Mouse (Mus musculus): ENCODE measurements at regions not wholly inside any gene's neighbourhood (a gene's known extent, or its start where the extent isn't known, plus 50 kb on each side); places are given as distances from the start of the nearest gene placed in this dataset.
"Not testable (repeated sequence)": the region's sequence is repeated elsewhere in the genome, so short reads cannot be mapped to it uniquely, and the experiment has no call there.

DNA sequence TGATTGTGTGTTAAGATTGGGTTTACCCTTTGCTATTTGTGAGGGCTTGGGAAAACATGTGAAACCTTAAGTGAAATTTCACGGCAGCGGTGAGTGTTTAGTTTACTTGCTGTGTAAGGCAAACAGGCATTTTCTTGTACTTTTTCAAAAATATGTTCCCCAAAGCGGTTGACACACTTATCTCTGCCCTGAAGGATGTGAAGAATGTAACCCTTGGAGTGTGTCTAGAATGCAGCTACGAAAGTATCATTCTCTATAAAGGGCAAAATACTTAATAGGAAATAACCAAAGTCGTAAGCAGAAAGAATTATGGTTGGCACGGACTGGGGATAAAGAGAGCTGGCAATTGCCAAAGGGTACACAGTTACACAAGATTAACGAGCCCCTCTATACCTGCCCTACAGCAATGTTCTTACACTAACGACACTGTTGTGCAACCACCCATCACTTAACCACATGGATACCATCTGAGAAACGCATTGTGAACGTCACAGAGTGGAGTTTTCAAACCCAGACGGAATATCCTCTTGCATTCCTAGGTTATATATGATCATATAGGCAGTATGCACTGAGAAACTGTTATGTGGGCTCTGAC, 162.3 kb upstream of the 2610301B20Rik start:
- Histone ChIP-seq H3K9me3 (no peaks in the 10 kb centered on the region), H3K27ac (replicated peaks) (no peak overlapping the region), H3K36me3 (no peaks in the 10 kb centered on the region), H3K4me2 (no peak overlapping the region), H3K4me1 (replicated peaks) (no peaks in the 10 kb centered on the region), H3K9ac (no peak overlapping the region), H3K4me3 (no peak overlapping the region), H3K27me3 (no peaks in the 10 kb centered on the region)
- WGBS = 71% methylated on average over 11 of the region's 11 CpGs
- 0 out of 2 replicates have a peak, but pooled peaks have one; percentile 42 for ATAC-seq (ENCODE audit: low FRiP score, low read depth)

GRCm38 (mm10) chr4:10723341-10723740, 151.0 kb upstream of the 2610301B20Rik start:
- no peak overlapping the region for H3K27ac ChIP-seq (replicated peaks)
- H3K4me2 ChIP-seq = no peak overlapping the region
- no peak for ATAC-seq (ENCODE audit: low FRiP score, low read depth)
- no peak overlapping the region for H3K9ac ChIP-seq
- no peaks in the 10 kb centered on the region for H3K9me3 ChIP-seq
- H3K4me1 ChIP-seq (replicated peaks) = no peaks in the 10 kb centered on the region
- no peaks in the 10 kb centered on the region for H3K27me3 ChIP-seq
- no peaks in the 10 kb centered on the region for H3K36me3 ChIP-seq
- H3K4me3 ChIP-seq = no peak overlapping the region
- WGBS = 86% methylated on average over 4 of the region's 4 CpGs

DNA sequence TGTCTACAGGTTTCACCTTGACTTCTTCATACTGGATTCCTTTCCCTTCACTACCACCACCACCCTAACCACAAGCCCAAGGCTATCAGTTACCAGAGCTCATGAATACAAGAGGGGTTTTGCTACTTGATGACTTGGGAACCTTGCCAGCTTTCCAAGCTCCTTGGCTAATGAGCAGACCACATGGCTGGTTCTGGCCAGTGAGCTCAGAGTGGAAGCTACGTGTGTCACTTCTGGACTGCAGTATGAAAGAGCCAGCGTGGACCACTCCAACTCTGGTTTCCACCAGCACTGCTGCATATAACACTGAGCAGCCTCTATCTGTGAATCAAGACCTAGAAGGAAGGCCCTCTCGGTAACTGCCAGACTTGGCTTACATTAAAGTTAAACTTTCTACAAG, 146.4 kb upstream of the 2610301B20Rik start:
- 87% methylated on average over 3 of the region's 3 CpGs for WGBS
- no peak overlapping the region for H3K4me3 ChIP-seq

DNA sequence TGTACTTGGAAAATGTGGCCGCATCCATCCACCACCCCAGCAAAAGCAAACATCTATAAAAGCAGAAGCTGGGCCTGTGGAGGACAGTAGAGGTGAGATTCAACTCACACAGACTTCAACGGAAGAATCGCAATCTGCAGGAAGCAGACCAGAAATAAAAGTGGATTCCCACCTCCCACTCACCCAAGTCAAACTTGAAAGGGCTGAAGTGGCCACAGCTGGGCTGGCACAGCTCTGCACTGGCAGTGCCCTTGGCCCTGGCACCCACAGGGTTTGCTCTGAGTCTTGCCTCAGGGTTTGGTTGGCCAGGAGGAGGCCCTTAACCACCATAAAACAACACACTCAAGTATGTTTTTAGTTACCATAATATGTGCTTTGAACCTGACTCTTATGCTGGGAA, 129.1 kb upstream of the 2610301B20Rik start:
- WGBS = 90% methylated on average over 3 of the region's 3 CpGs
- no peak for ATAC-seq (ENCODE audit: low FRiP score, low read depth)
- no peaks in the 10 kb centered on the region for H3K27me3 ChIP-seq

More for the DNA sequence above, 146.4 kb upstream of the 2610301B20Rik start:
- Histone ChIP-seq H3K27me3 (no peaks in the 10 kb centered on the region), H3K9ac (no peak overlapping the region), H3K9me3 (no peaks in the 10 kb centered on the region), H3K4me1 (replicated peaks) (no peaks in the 10 kb centered on the region), H3K36me3 (no peaks in the 10 kb centered on the region), H3K27ac (replicated peaks) (no peak overlapping the region), H3K4me2 (no peak overlapping the region)
- ATAC-seq (ENCODE audit: low FRiP score, low read depth) = no peak

DNA sequence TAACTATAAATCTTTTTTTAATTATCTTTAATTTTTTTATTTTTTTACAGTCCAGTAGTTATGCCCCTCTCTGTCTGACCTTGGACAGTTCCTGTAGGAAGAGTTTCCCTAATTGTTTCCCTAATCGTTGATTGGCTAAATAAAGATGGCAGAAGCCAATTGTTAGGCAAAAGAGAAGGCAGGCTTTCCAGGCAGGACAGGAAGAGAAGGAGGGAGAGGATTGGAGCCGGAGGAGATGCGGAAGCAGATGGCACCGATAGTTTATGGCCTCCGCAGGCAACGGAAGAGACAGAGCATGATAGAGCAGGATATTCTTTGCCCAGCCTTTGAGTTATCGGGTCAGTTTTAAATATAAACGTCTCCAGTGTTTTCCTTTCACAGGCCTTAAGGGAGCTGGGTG, 125.5 kb upstream of the 2610301B20Rik start:
- Histone ChIP-seq H3K36me3 (no peaks in the 10 kb centered on the region), H3K9me3 (no peaks in the 10 kb centered on the region), H3K4me3 (no peak overlapping the region), H3K4me1 (replicated peaks) (no peaks in the 10 kb centered on the region), H3K27me3 (no peaks in the 10 kb centered on the region), H3K27ac (replicated peaks) (no peak overlapping the region), H3K4me2 (no peak overlapping the region), H3K9ac (no peak overlapping the region)
- 91% methylated on average over 8 of the region's 8 CpGs for WGBS
- ATAC-seq (ENCODE audit: low FRiP score, low read depth) = no peak

More for the DNA sequence above, 129.1 kb upstream of the 2610301B20Rik start:
- Histone ChIP-seq H3K4me2 (no peak overlapping the region), H3K4me3 (no peak overlapping the region), H3K9me3 (no peaks in the 10 kb centered on the region), H3K36me3 (no peaks in the 10 kb centered on the region), H3K4me1 (replicated peaks) (no peaks in the 10 kb centered on the region), H3K27ac (replicated peaks) (no peak overlapping the region), H3K9ac (no peak overlapping the region)

DNA sequence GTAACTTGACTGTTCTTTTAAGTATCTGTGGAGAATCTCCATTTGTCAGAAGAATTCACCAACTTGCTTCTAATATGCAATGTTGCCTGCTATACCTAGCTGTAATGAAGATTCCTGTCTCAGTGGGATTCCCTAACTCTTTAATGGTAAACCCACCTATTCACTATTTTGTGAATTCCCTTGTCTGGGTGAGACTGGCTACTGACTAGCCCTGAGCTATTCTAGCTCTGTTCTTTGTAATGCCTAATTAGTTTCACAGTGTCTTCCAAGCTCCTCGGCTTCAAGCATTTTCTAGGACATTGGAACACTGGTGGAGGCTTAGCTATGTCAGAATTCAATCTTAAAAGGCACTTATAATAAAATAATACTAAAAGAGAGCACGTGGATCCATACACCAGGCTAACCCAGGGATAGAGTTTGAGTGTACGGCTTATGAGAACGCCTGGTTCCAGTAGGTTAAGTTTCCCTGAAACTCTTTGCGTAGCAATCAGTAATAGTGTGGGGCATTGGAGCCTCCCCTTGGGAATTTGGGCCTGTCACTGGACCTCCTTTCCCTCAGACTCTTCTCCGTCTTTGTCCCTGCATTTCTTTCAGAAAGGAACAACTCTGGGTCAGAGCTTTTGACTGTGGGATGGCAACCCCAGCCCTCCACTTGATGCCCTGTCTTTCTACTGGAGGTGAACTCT, 123.8 kb upstream of the 2610301B20Rik start:
- not testable (repeated sequence) for H3K9me3 ChIP-seq; ATAC-seq (ENCODE audit: low FRiP score, low read depth); H3K36me3 ChIP-seq; H3K27me3 ChIP-seq; H3K9ac ChIP-seq; H3K4me3 ChIP-seq; H3K27ac ChIP-seq (replicated peaks); H3K4me2 ChIP-seq; H3K4me1 ChIP-seq (replicated peaks)
- WGBS = 48% methylated on average over 6 of the region's 6 CpGs

DNA sequence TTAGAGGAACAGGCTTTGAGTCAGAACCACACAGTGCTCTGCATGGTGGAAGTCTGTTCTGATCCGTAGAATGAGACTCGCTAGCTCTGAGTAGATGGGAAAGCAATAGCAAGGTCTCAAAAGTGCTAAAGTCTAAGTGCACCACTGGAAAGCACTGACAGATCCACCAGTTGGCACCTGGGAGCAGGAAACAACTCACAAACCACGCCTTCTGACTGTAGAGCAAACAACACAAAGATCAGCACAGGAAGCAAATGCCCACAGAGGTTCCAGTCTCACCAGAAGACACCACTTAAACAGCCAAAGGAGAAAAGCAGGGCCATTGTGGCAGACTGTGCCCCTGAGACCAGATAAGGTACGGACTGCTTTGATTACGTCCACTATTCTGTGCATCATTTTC, 121.1 kb upstream of the 2610301B20Rik start:
- Histone ChIP-seq H3K9me3 (no peaks in the 10 kb centered on the region), H3K9ac (no peak overlapping the region), H3K4me1 (replicated peaks) (no peaks in the 10 kb centered on the region), H3K27me3 (no peaks in the 10 kb centered on the region), H3K4me2 (no peak overlapping the region), H3K36me3 (no peaks in the 10 kb centered on the region), H3K4me3 (no peak overlapping the region), H3K27ac (replicated peaks) (no peak overlapping the region)
- 89% methylated on average over 5 of the region's 5 CpGs for WGBS
- no peak for ATAC-seq (ENCODE audit: low FRiP score, low read depth)

GRCm38 (mm10) chr4:10759491-10759890, 114.8 kb upstream of the 2610301B20Rik start:
- no peaks in the 10 kb centered on the region for H3K9me3 ChIP-seq
- H3K9ac ChIP-seq = no peak overlapping the region
- H3K4me2 ChIP-seq = no peak overlapping the region
- no peak overlapping the region for H3K4me3 ChIP-seq
- ATAC-seq (ENCODE audit: low FRiP score, low read depth) = no peak
- H3K27ac ChIP-seq (replicated peaks) = no peak overlapping the region
- WGBS = 95% methylated on average over 4 of the region's 4 CpGs
- no peaks in the 10 kb centered on the region for H3K36me3 ChIP-seq
- no peaks in the 10 kb centered on the region for H3K27me3 ChIP-seq
- H3K4me1 ChIP-seq (replicated peaks) = no peaks in the 10 kb centered on the region

GRCm38 (mm10) chr4:10767676-10768075, 106.6 kb upstream of the 2610301B20Rik start:
- Histone ChIP-seq H3K4me2 (no peak overlapping the region), H3K4me3 (no peak overlapping the region), H3K27me3 (no peaks in the 10 kb centered on the region), H3K9me3 (no peaks in the 10 kb centered on the region), H3K27ac (replicated peaks) (no peak overlapping the region), H3K36me3 (no peaks in the 10 kb centered on the region), H3K4me1 (replicated peaks) (no peaks in the 10 kb centered on the region; the same call in 1 of the 2 replicates), H3K9ac (no peak overlapping the region)
- WGBS = 61% methylated on average over 6 of the region's 6 CpGs
- ATAC-seq (ENCODE audit: low FRiP score, low read depth) = no peak

DNA sequence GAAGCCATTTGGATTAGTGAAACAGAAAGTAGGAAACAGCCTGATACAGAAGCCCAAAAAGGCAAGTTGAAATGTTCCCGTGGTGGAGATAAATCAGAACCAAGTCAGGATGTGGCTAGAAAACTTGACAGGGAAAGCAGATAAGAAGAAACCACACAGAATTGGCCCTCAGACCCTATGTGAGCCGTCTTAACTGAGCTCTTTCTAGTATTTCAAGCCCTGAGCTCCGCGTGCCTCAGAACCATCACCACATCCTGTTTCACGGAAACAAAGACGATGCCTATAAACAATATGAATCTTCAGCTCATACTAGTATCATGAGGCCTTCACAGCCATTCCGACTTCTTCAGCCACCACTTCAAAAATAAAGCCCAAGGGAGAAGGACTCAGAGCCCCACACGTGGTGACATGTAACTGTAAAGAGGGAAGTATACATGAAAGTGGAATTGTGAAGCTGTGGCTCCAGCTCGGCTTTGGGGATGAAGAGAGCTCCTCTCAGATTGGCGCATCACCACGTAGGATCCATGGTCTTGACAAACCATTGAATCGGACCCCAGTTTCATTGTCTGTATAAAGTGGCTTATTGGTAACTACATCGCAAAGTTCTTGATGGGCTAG, 104.2 kb upstream of the 2610301B20Rik start:
- no peak overlapping the region for H3K4me3 ChIP-seq
- no peaks in the 10 kb centered on the region for H3K27me3 ChIP-seq
- no peaks in the 10 kb centered on the region for H3K9me3 ChIP-seq
- ATAC-seq (ENCODE audit: low FRiP score, low read depth) = no peak
- no peak overlapping the region for H3K27ac ChIP-seq (replicated peaks)
- no peaks in the 10 kb centered on the region; the same call in 1 of the 2 replicates for H3K4me1 ChIP-seq (replicated peaks)
- H3K36me3 ChIP-seq = no peaks in the 10 kb centered on the region
- H3K9ac ChIP-seq = no peak overlapping the region
- H3K4me2 ChIP-seq = no peak overlapping the region
- 93% methylated on average over 13 of the region's 13 CpGs for WGBS

GRCm38 (mm10) chr4:10774557-10775215, 99.6 kb upstream of the 2610301B20Rik start:
- Histone ChIP-seq H3K9ac (no peak overlapping the region), H3K4me1 (replicated peaks) (no peaks in the 10 kb centered on the region), H3K27me3 (no peaks in the 10 kb centered on the region), H3K4me2 (no peak overlapping the region), H3K9me3 (no peaks in the 10 kb centered on the region), H3K4me3 (no peak overlapping the region), H3K36me3 (no peaks in the 10 kb centered on the region), H3K27ac (replicated peaks) (no peak overlapping the region)
- WGBS = 39% methylated on average over 3 of the region's 3 CpGs
- no peak for ATAC-seq (ENCODE audit: low FRiP score, low read depth)

DNA sequence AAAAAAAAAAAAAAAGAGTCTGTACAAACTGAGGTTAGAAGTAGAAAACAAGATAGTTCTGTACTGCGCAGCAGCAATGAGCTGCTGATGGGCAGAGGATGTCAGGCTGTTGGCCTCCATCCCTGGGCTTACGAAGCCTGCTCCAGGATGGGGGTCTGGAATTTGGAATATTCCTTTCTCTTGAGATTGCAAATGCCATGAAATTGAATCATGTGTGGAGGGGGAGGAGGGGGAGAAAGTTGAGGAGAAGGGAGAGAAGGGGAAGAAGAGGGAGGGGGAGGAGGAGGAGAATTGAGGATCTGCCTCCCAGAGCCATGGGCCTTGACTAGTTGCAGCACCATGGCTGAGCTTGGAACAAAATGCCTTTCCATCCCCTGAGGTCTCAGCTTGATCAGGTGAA, 87.6 kb upstream of the 2610301B20Rik start:
- WGBS = 78% methylated on average over 2 of the region's 2 CpGs
- ATAC-seq (ENCODE audit: low FRiP score, low read depth) = no peak
- Histone ChIP-seq H3K4me2 (no peak overlapping the region), H3K4me3 (no peak overlapping the region), H3K27ac (replicated peaks) (no peak overlapping the region), H3K36me3 (no peaks in the 10 kb centered on the region), H3K9me3 (no peaks in the 10 kb centered on the region), H3K4me1 (replicated peaks) (no peaks in the 10 kb centered on the region), H3K27me3 (no peaks in the 10 kb centered on the region), H3K9ac (no peak overlapping the region)
